Mouse (Mus musculus): ENCODE data around the gene Pqlc2. TPM values are rescaled to one million over a fixed set of nuclear protein-coding genes. Genes with fewer than 3 reads are reported as not detected.

Gene Pqlc2
- total RNA-seq, 2 experiments from 2014 or later = 6.4 to 6.6 TPM

DNA sequence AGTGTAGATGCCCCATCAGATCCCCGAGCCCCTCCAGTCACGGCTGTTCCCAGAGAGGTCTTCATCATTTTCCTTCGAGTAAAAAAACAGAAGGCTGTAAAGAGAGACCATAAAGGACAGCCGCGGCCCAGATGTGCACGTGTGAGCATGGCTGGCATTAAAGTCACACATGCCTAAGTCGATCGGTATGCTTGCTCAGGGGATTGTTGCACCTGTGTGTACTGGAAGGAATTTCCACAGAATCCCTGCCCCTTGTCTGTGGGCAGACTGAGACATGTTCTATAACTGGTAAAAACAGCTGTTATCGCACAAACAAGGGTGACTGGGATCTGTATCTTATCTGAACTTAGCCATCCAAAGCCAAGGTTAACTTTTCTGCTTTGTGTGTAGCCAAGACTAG is 38.9 kb downstream of the Pqlc2 start:
- DNase-seq (ENCODE audit: low spot score) = no peak
- intact Hi-C loops (cut with DNase I) = no loop called here

DNA sequence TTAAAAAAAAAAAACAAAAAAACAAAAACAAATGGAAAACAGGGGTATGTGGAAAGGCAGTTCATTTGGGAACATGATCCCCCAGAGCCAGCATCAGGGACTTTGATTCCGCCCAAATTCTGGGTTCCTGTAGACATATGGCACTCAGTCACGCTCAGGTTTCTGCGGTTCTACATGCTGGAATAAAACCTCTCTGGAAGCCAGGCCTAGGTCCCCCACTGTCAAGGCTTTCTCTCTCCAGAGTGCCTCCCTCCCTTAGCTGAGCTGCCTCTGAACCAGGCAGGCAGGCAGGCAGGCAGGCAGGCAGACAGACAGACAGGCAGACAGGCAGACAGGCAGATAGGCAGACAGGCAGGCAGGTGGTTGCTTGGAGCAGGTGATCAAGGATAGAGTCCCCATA is 40.3 kb downstream of the Pqlc2 start:
- no peak for DNase-seq (ENCODE audit: low spot score)
- intact Hi-C loops (cut with DNase I) = no loop called here

DNA sequence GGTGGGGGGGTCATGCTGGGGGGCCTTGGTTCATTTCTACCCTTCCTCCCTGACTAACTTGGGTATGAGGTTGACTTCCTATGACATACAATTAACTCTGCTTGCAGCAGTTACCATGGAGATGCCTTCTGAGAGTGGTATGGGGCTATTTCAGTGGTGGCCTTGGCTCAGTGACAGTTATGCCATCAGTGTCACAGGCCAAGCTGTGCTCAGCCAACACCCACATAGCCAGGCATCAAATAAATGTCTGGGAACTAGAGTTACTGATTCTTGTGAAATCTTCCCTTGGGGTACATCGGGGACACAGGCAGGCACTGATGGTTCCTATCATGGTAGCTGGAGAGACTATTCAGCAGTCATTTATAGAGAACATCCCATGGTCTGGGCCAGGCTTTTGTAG is 42.3 kb downstream of the Pqlc2 start:
- intact Hi-C loops (cut with DNase I) = no loop called here

DNA sequence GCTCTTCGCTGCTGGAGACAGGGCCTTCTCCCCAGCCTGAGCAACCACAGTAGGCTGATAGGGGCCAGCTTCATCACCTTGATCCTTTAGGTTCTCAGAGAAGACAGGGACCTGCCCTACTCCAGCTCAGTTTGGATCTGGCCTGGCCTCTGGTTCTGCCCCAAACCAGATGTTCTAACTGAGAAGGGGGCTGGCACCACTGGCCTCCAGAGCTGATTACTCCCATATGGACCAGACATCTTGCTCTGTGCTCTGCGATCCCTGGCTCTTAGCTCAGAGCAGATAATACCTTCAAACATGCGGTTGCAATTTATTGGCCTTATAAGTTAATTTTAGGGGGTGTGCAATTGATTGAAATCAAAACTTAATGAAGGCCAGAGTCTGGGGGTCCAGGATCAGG is 43.2 kb downstream of the Pqlc2 start:
- no peak for DNase-seq (ENCODE audit: low spot score)
- intact Hi-C loops (cut with DNase I) = no loop called here

More for the DNA sequence above, 42.3 kb downstream of the Pqlc2 start:
- no peak for DNase-seq (ENCODE audit: low spot score)

DNA sequence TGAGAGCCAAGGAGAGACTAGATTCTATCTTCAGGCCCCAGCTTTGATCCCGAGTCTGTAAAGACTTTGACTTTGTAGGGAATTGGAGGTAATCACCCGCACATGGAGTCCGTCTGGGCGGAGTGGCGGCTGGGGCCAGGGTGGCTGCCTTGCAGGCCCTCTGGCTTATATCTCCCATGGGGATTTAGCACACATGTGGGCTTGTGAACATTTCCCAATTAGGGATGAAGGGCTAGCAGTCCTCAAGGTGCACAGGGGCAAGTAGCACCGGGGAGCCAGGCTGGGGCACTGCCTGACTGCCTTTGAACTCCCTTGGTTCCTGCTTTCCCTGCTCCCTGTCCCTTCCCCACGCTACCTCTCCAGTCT is 44.0 kb downstream of the Pqlc2 start:
- DNase-seq (ENCODE audit: low spot score) = no peak
- intact Hi-C loops (cut with DNase I) = no loop called here

- intact Hi-C loops (cut with DNase I) = no loop called here
- no peak for DNase-seq (ENCODE audit: low spot score)
Measured at GRCm38 (mm10) chr4:139265783-139266499, 44.6 kb downstream of the Pqlc2 start.

GRCm38 (mm10) chr4:139262981-139263380 is 47.5 kb downstream of the Pqlc2 start:
- intact Hi-C loops (cut with DNase I) = no loop called here

GRCm38 (mm10) chr4:139259302-139259871 is 51.1 kb downstream of the Pqlc2 start:
- intact Hi-C loops (cut with DNase I) = no loop called here
- DNase-seq (ENCODE audit: low spot score) = no peak

More at GRCm38 (mm10) chr4:139262981-139263380, 47.5 kb downstream of the Pqlc2 start:
- DNase-seq (ENCODE audit: low spot score) = no peak

DNA sequence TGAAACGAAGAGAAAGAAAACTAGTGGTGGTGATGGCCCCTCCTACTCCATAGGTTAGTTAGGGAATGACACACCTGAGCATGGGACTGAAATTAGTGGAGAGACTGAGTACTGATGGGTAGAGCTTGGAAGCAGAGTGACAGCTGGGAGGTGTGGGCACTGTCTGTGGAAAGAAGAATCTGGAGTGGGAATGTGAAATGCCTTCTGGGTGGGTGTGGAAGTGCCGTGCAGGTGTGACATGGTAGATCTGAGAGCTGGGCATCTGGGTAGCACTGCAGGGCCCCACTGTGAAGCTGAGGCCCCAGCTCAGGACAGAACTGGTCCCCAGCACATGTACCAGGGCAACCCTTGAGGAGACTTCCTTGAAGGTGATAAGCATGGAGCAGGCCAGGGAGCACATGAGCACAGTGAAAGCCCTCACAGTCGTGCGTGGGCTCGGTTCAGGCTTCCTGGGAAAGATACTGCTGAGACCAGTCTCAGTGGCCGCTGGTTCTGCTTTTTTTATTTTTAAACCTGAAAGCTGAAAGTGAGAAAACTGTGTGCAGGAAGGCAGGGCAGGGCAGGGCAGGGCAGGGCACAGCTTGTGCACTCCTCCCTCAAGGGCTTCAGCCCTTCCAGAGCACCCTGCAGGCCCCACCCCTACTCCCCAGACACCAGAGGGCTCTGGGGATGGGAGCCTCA is 51.7 kb downstream of the Pqlc2 start:
- intact Hi-C loops (cut with DNase I) = no loop called here
- DNase-seq (ENCODE audit: low spot score) = no peak

GRCm38 (mm10) chr4:139256708-139257107 is 53.8 kb downstream of the Pqlc2 start:
- intact Hi-C loops (cut with DNase I) = no loop called here

GRCm38 (mm10) chr4:139256146-139256545 is 54.4 kb downstream of the Pqlc2 start:
- no peak for DNase-seq (ENCODE audit: low spot score)
- intact Hi-C loops (cut with DNase I) = no loop called here

More at GRCm38 (mm10) chr4:139256708-139257107, 53.8 kb downstream of the Pqlc2 start:
- no peak for DNase-seq (ENCODE audit: low spot score)

- DNase-seq (ENCODE audit: low spot score) = no peak
- intact Hi-C loops (cut with DNase I) = loop anchor here (5.0 kb wide), 1 partner anchor 61 kb away; the partner anchor contains the start of gene Capzb
Measured at GRCm38 (mm10) chr4:139253206-139253605, 57.3 kb downstream of the Pqlc2 start.

DNA sequence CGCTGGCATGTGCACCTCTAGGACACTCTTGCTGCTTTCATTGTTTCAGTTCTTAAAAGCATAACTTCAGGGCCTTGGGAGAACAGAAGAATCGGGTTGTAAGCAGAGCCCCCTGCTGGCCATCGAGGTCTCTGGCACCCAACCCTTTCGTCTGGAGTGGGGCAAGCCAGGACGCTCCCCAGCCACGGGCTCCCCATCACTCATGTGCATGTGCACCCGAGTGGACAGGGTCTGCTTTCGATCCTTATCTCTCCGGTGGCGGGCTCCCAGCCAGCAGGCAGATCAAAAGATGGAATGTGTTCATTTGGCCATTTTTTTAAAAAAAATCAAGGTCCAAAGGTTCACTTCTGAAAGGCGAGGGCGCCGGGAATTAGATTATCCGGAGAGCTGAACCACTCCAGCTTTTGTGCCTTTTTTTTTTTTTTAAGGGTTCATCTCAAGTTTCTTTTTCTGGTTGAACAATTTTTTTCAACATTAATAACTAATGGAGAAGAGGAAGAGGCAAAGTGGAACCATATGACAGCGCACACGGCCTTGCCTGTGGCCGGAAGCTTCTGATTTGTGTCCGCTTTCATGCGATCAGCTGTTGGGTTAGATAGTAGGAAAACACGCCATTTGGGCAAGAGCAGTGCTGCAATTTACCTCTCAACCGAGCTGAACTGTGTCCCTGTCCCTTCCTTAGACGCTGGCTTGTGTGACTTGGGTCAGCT is 58.3 kb downstream of the Pqlc2 start:
- intact Hi-C loops (cut with DNase I) = loop anchor here (1.0 to 5.0 kb wide), 2 partner anchors 60 to 166 kb away; partner anchors contain the start of gene Capzb
- DNase-seq (ENCODE audit: low spot score) = peak; percentile 69

GRCm38 (mm10) chr4:139250886-139251285 is 59.6 kb downstream of the Pqlc2 start:
- no peak for DNase-seq (ENCODE audit: low spot score)
- intact Hi-C loops (cut with DNase I) = loop anchor here (5.0 kb wide), 1 partner anchor 59 kb away; the partner anchor contains the start of gene Capzb

- intact Hi-C loops (cut with DNase I) = loop anchor here (5.0 kb wide), 1 partner anchor 58 kb away; the partner anchor contains the start of gene Capzb
- no peak for DNase-seq (ENCODE audit: low spot score)
Measured at GRCm38 (mm10) chr4:139250043-139250442, 60.5 kb downstream of the Pqlc2 start.

- intact Hi-C loops (cut with DNase I) = no loop called here
Measured at GRCm38 (mm10) chr4:139248736-139249135, 61.8 kb downstream of the Pqlc2 start.

DNA sequence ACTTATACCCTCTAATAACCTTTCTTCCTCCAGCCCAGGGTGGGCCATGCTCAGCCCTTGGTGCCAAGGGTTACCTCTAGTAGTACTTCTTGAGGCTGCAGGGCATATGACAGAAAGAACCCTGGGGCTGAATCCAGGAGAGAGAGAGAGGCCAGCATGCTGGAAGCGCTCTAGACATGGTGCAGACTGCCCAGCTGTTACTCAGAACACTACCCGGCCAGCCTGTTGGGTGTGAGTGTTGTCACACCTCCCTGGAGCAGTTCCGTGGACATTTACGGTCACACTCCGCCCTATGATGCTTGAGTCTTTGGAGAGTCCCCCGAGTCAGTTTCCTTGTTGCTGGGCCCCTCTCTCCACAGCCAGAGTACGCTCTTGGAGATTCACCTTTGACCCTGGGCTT is 62.5 kb downstream of the Pqlc2 start:
- intact Hi-C loops (cut with DNase I) = no loop called here

More at GRCm38 (mm10) chr4:139248736-139249135, 61.8 kb downstream of the Pqlc2 start:
- DNase-seq (ENCODE audit: low spot score) = no peak

GRCm38 (mm10) chr4:139246130-139246877 is 64.2 kb downstream of the Pqlc2 start:
- DNase-seq (ENCODE audit: low spot score) = no peak
- intact Hi-C loops (cut with DNase I) = no loop called here

More for the DNA sequence above, 62.5 kb downstream of the Pqlc2 start:
- DNase-seq (ENCODE audit: low spot score) = no peak

DNA sequence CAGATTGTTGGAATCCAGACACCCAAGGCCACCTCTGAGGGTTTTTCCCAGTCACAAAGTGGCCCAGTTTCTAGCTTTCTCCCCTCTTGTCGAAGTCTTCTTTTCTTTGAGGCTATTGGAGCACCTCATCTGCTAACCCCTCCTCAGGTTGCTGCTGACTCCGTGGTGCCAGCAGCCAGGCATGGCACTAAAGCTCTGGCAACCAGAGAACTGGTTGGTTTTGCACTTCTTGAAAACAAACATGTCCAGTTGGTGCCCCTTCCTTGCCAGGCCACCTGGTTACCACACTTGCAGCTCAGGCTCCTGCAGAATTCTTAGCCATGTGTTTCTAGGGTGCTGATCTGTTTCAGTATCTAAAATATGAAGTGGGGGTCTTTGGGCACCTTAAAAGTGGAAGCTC is 65.0 kb downstream of the Pqlc2 start:
- no peak for DNase-seq (ENCODE audit: low spot score)
- intact Hi-C loops (cut with DNase I) = no loop called here
